ENCODE assay signal across 21 mouse cellular contexts in genomic region chr4:101318836-101319235, GRCm38 (mm10). TPM values are rescaled to one million over a fixed set of nuclear protein-coding genes. Genes with fewer than 3 reads are reported as not detected.
DNase-seq lines count a peak whose midpoint lies in the region; ATAC-seq and TF ChIP-seq lines count a peak whose summit lies in the region.
"Had no signal": no experiment of that assay in that cellular context is flagged by ENCODE, and none has a peak within 500 bp of the region (broad histone marks: within the 10 kb centered on the region; RNA-seq: fewer than 3 reads in every experiment).

No protein-coding gene starts in this region.

- no peak overlapping the region for H3K27ac ChIP-seq in hindbrain, postnatal 0 days
- no peak overlapping the region for H3K27ac ChIP-seq in hindbrain, embryonic 10.5 days
- no peak overlapping the region for H3K27ac ChIP-seq in ES-Bruce4 (ENCODE audit: insufficient read depth, low read length)
- no peak overlapping the region for H3K27ac ChIP-seq in small intestine, adult 2 months (ENCODE audit: insufficient read depth, low read depth, low read length)
- H3K27ac ChIP-seq: embryonic facial prominence, embryonic 13.5 days; heart, embryonic 13.5 days; hindbrain, embryonic 12.5 days; intestine, embryonic 15.5 days; limb, embryonic 10.5 days; lung, embryonic 15.5 days; midbrain, embryonic 12.5 days; neural tube, embryonic 15.5 days; stomach, embryonic 15.5 days had no signal

- no peak for DNase-seq in hindbrain, postnatal 0 days (ENCODE audit: low spot score)
- DNase-seq in hindbrain, embryonic 10.5 days (ENCODE audit: low spot score): no peak
- DNase-seq in lung, adult 2 months: no peak
- DNase-seq in lung, postnatal 10 days: no peak
- DNase-seq in cerebellum, adult 8-10 months: no peak
- DNase-seq in spleen, adult 12 weeks (ENCODE audit: low spot score): no peak
- DNase-seq: adrenal gland, adult 2 months; cerebellum, adult 18-20 months; retina, postnatal 1 day; thymus, postnatal 4 days had no signal

- TF ChIP-seq CTCF in hindbrain, postnatal 0 days (IDR thresholded peaks at IDR 0.05; ENCODE audit: low read depth): peak; percentile 24
- TF ChIP-seq CTCF in lung, adult 2 months (IDR thresholded peaks at IDR 0.05; ENCODE audit: insufficient read depth, low read length): 0 out of 2 replicates have a peak, but pooled peaks have one; percentile 14
- TF ChIP-seq CTCF in ES-Bruce4 (IDR thresholded peaks at IDR 0.05; ENCODE audit: low read depth, low read length): peak; percentile 28
- peak; percentile 18; the same call in 1 of the 2 replicates for TF ChIP-seq CTCF in small intestine, adult 2 months (IDR thresholded peaks at IDR 0.05; ENCODE audit: extremely low read depth, insufficient read length, insufficient replicate concordance, low read depth, low read length)

- no peak for ATAC-seq in hindbrain, postnatal 0 days
- ATAC-seq: intestine, embryonic 15.5 days had no signal

- no peak for TF ChIP-seq EP300 in ES-Bruce4 (IDR thresholded peaks at IDR 0.05; ENCODE audit: insufficient read depth, low read depth, low read length)

- TF ChIP-seq POLR2A in lung, adult 2 months (IDR thresholded peaks at IDR 0.05; ENCODE audit: borderline replicate concordance, extremely low read depth, low read depth, low read length): no peak
- no peak for TF ChIP-seq POLR2A in ES-Bruce4 (IDR thresholded peaks at IDR 0.05; ENCODE audit: insufficient read depth, low read length)
- TF ChIP-seq POLR2A in small intestine, adult 2 months (IDR thresholded peaks at IDR 0.05; ENCODE audit: low read depth, low read length): no peak

- H3K4me1 ChIP-seq in hindbrain, postnatal 0 days (ENCODE audit: insufficient read depth, low read length): no peaks in the 10 kb centered on the region
- no peaks in the 10 kb centered on the region for H3K4me1 ChIP-seq in hindbrain, embryonic 10.5 days (replicated peaks)
- no peaks in the 10 kb centered on the region for H3K4me1 ChIP-seq in lung, adult 2 months (ENCODE audit: control insufficient read depth, insufficient read depth, low read length)
- H3K4me1 ChIP-seq in ES-Bruce4 (ENCODE audit: control insufficient read depth, insufficient read depth, low read length): no peaks in the 10 kb centered on the region
- H3K4me1 ChIP-seq in small intestine, adult 2 months (ENCODE audit: control insufficient read depth, insufficient read depth, insufficient read length, low read length): no peaks in the 10 kb centered on the region
- H3K4me1 ChIP-seq: embryonic facial prominence, embryonic 13.5 days; heart, embryonic 13.5 days; hindbrain, embryonic 12.5 days; intestine, embryonic 15.5 days; limb, embryonic 10.5 days; lung, embryonic 15.5 days; midbrain, embryonic 12.5 days; neural tube, embryonic 15.5 days; stomach, embryonic 15.5 days had no signal

- H3K27me3 ChIP-seq in hindbrain, postnatal 0 days (ENCODE audit: insufficient read depth, low read length): no peaks in the 10 kb centered on the region
- peaks cover 4% of the 10 kb centered on the region for H3K27me3 ChIP-seq in hindbrain, embryonic 10.5 days (ENCODE audit: insufficient read depth, poor library complexity, severe bottlenecking)
- H3K27me3 ChIP-seq in ES-Bruce4 (ENCODE audit: control insufficient read depth, insufficient read depth, low read length, poor library complexity, severe bottlenecking): 0 out of 2 replicates have a peak, but pooled peaks cover 1% of the 10 kb centered on the region
- no peaks in the 10 kb centered on the region for H3K27me3 ChIP-seq in small intestine, adult 2 months (ENCODE audit: control insufficient read depth, insufficient read depth, low read length)
- H3K27me3 ChIP-seq: intestine, embryonic 15.5 days; lung, embryonic 15.5 days; neural tube, embryonic 15.5 days; stomach, embryonic 15.5 days had no signal

- 94% methylated on average over 1 of the region's 1 CpGs for WGBS in hindbrain, postnatal 0 days
- WGBS in hindbrain, embryonic 10.5 days: 83% methylated on average over 1 of the region's 1 CpGs
- WGBS in lung, adult 2 months: 65% methylated on average over 1 of the region's 1 CpGs
- 67% methylated on average over 1 of the region's 1 CpGs for WGBS in small intestine, adult 2 months

- H3K4me2 ChIP-seq in hindbrain, postnatal 0 days (ENCODE audit: low read depth, low read length): no peak overlapping the region
- H3K4me2 ChIP-seq: embryonic facial prominence, embryonic 13.5 days; heart, embryonic 13.5 days; hindbrain, embryonic 12.5 days; intestine, embryonic 15.5 days; lung, embryonic 15.5 days; midbrain, embryonic 12.5 days; neural tube, embryonic 15.5 days; stomach, embryonic 15.5 days had no signal

- no peaks in the 10 kb centered on the region for H3K36me3 ChIP-seq in hindbrain, postnatal 0 days (ENCODE audit: insufficient read depth, low read length)
- H3K36me3 ChIP-seq in hindbrain, embryonic 10.5 days: no peaks in the 10 kb centered on the region
- H3K36me3 ChIP-seq in ES-Bruce4 (ENCODE audit: control insufficient read depth, insufficient read depth, low read length, poor library complexity, severe bottlenecking): no peaks in the 10 kb centered on the region
- no peaks in the 10 kb centered on the region for H3K36me3 ChIP-seq in small intestine, adult 2 months (ENCODE audit: control insufficient read depth, insufficient read depth, low read length)
- H3K36me3 ChIP-seq: embryonic facial prominence, embryonic 13.5 days; heart, embryonic 13.5 days; hindbrain, embryonic 12.5 days; intestine, embryonic 15.5 days; limb, embryonic 10.5 days; lung, embryonic 15.5 days; midbrain, embryonic 12.5 days; neural tube, embryonic 15.5 days; stomach, embryonic 15.5 days had no signal

- H3K9me3 ChIP-seq in hindbrain, postnatal 0 days (ENCODE audit: low read length): no peaks in the 10 kb centered on the region
- no peaks in the 10 kb centered on the region for H3K9me3 ChIP-seq in hindbrain, embryonic 10.5 days
- no peaks in the 10 kb centered on the region for H3K9me3 ChIP-seq in ES-Bruce4 (replicated peaks; ENCODE audit: control insufficient read depth, insufficient read depth, low read length, poor library complexity, severe bottlenecking)
- H3K9me3 ChIP-seq: embryonic facial prominence, embryonic 13.5 days; heart, embryonic 13.5 days; hindbrain, embryonic 12.5 days; intestine, embryonic 15.5 days; limb, embryonic 10.5 days; lung, embryonic 15.5 days; midbrain, embryonic 12.5 days; neural tube, embryonic 15.5 days; stomach, embryonic 15.5 days had no signal

- no peak overlapping the region for H3K4me3 ChIP-seq in hindbrain, postnatal 0 days (ENCODE audit: low read length)
- H3K4me3 ChIP-seq in hindbrain, embryonic 10.5 days: no peak overlapping the region
- no peak overlapping the region for H3K4me3 ChIP-seq in lung, adult 2 months (replicated peaks; ENCODE audit: extremely low read depth, low read depth, low read length)
- H3K4me3 ChIP-seq in ES-Bruce4 (ENCODE audit: low read depth, low read length): no peak overlapping the region
- H3K4me3 ChIP-seq in small intestine, adult 2 months (ENCODE audit: low read depth, low read length): no peak overlapping the region
- H3K4me3 ChIP-seq: embryonic facial prominence, embryonic 13.5 days; heart, embryonic 13.5 days; hindbrain, embryonic 12.5 days; intestine, embryonic 15.5 days; limb, embryonic 10.5 days; lung, embryonic 15.5 days; midbrain, embryonic 12.5 days; neural tube, embryonic 15.5 days; stomach, embryonic 15.5 days had no signal

- no peak overlapping the region for H3K9ac ChIP-seq in hindbrain, postnatal 0 days (replicated peaks; ENCODE audit: low read length)
- no peak overlapping the region for H3K9ac ChIP-seq in ES-Bruce4 (ENCODE audit: low read depth, poor library complexity, severe bottlenecking)
- H3K9ac ChIP-seq: embryonic facial prominence, embryonic 13.5 days; heart, embryonic 13.5 days; hindbrain, embryonic 12.5 days; intestine, embryonic 15.5 days; lung, embryonic 15.5 days; midbrain, embryonic 12.5 days; neural tube, embryonic 15.5 days; stomach, embryonic 15.5 days had no signal

RNA-seq across cellular contexts. Expression of gene Jak1, which starts 53.8 kb away (rescaled TPM):
- total RNA-seq in hindbrain, postnatal 0 days (2014; rRNA removed): 63.1 and 79.4 TPM in 2 replicates
- polyA plus RNA-seq in hindbrain, postnatal 0 days (2015; fragmentation: Nextera tagmentation; extraction: Ambion mirVana): 106 and 112 TPM in 2 replicates
- 43.0 and 50.9 TPM in 2 replicates for polyA plus RNA-seq in hindbrain, embryonic 10.5 days (2016; fragmentation: Nextera tagmentation; extraction: Ambion mirVana)
- 45.2 and 55.1 TPM in 2 replicates for polyA plus RNA-seq in lung, adult 2 months (2012; rRNA removed)
- 55.9 and 57.3 TPM in 2 replicates for polyA plus RNA-seq in ES-Bruce4 (2011; ENCODE audit: insufficient read depth, insufficient read length, low read depth, missing spikeins)
- 10.9 and 19.6 TPM in 2 replicates for polyA plus RNA-seq in small intestine, adult 2 months (2012; rRNA removed)
